Mouse (Mus musculus) megakaryocyte, adult 5-6 weeks (primary cell): ENCODE data around the gene Slc22a23. TPM values are rescaled to one million over a fixed set of nuclear protein-coding genes. Genes with fewer than 3 reads are reported as not detected.
"Not testable (repeated sequence)": the region's sequence is repeated elsewhere in the genome, so short reads cannot be mapped to it uniquely, and the experiment has no call there.

Experiments
- ATAC-seq: 2 replicates; pipeline ENCODE4 v1.8.0; 2016; ENCODE audit warnings: mild to moderate bottlenecking, inconsistent platforms; ENCODE audit not compliant: poor library complexity, severe bottlenecking
- total RNA-seq, 2 experiments: library from RNA; stranded (forward) in 1 of 2; stranded (reverse) in 1 of 2; fragments of 153-499, 151-499 nt in 1 of 2; fragments of 221-1000, 200-1000 nt in 1 of 2; gene quantifications; 2 replicates each; pipeline versions ENCODE4 v1.2.3 to v1.2.4; 2015 to 2017

Gene Slc22a23
- total RNA-seq (2015), result 0.65 and 1.0 TPM in 2 replicates
- total RNA-seq (2017), result 0.22 and 2.7 TPM in 2 replicates

- ATAC-seq, result peak; percentile 53
Measured at GRCm38 (mm10) chr13:34345128-34346085, at the start of gene Slc22a23. Gene Slc22a23, minus strand, starts transcription at chr13:34345182.

DNA sequence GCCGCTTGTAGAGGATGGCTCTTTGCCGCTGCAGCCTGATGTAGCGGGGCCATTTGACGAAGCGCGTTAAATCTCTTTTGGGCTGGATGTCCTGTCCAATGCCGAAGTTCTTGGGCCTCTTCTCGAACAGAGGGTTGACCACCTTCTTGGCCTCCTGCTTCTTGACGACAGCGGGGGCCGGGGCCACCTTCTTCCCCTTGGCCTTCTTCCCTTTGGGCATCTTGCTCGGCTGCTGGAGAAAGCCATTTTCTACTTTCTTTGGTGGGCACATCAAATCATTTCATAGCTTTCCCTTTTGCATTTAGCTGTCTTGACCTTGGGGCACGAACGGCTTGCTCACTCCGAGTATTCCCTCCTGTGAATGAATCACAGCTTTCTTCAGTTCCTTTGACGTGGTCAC lies 49.3 kb upstream of the Slc22a23 start:
- ATAC-seq, result not testable (repeated sequence)

GRCm38 (mm10) chr13:34392376-34392775 lies 47.4 kb upstream of the Slc22a23 start:
- ATAC-seq, result no peak

DNA sequence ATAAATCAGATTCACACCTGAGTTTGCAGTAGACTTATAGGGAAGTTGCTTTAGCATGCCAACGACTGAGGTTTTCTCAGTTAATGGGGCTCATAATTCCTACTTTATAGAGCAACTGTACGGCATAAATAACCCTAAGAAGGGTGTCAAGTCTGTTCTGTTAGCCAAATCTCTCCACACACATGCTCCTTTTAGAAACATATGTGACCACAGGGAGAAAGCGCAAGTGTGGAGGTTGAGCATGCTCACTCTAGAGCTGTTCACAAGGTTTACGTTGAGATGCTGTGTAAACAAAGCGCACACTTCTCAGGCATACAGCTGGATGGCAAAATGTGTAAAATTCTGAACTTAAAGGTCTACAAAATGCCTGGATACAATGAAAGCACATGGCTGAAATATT lies 43.2 kb upstream of the Slc22a23 start:
- no peak for ATAC-seq

GRCm38 (mm10) chr13:34383416-34383815 lies 38.4 kb upstream of the Slc22a23 start:
- ATAC-seq, result no peak

DNA sequence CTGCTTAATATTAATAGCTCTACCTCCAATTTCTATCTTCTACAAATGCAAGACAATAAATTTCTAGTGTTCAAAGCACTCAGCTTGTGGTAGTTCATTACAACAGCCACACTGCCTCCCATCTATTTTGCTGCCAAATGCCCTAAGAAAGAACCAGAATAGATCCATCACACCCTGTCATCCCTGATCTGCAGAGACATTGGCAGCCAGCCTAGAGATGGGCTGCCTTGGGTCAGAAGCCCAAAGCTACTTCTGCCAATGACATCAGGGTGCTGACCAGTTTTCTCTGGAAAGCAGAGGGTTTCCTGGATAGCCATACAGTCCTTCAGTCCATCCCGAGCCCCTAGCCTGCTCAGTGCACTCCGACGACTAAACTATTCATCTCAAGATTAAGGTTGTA lies 33.9 kb upstream of the Slc22a23 start:
- no peak for ATAC-seq

GRCm38 (mm10) chr13:34375145-34375544 lies 30.2 kb upstream of the Slc22a23 start:
- ATAC-seq, result no peak

- no peak for ATAC-seq
Measured at GRCm38 (mm10) chr13:34372870-34373478, 28.0 kb upstream of the Slc22a23 start.

DNA sequence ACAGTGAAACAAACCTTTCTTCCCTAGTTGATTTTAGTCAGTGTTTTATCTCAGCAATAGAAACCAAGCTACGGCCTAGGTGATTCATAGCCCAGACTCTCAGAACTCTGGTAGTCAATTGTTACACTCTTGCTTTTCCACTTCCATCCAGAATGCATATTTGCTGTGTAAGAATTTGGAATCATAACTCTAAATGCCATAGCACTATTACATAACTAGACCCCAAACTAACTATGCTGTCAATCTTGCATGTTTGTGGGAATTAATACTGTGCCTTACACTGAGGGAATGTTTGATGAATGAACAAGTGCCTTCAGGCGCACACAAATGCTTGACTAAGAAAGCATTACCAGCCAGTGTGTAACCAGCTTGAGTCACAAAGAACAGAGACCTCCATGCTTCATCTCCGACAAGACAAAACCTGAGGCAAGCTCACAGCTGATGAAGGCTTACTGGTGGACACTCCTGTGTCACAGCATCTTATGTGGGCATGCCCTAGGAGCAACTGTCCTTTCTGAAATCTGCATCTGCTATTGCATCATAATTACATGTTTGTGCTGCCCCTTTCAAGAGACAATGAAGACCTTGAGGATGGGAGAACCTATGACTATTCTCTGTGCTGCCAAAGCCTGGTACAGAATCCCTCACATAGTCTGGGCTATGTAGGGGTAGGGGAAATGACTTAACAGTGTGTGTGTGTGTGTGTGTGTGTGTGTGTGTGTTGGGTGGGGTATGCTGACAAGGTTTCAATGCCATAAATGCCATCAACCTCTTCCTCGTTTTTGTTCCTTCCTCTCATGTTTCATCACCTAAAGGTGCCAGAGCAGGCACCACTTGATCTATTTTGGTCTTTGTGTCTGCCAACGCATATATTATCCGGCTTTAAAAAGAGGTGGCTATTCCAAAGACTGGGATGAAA lies 27.2 kb upstream of the Slc22a23 start:
- ATAC-seq, result no peak

DNA sequence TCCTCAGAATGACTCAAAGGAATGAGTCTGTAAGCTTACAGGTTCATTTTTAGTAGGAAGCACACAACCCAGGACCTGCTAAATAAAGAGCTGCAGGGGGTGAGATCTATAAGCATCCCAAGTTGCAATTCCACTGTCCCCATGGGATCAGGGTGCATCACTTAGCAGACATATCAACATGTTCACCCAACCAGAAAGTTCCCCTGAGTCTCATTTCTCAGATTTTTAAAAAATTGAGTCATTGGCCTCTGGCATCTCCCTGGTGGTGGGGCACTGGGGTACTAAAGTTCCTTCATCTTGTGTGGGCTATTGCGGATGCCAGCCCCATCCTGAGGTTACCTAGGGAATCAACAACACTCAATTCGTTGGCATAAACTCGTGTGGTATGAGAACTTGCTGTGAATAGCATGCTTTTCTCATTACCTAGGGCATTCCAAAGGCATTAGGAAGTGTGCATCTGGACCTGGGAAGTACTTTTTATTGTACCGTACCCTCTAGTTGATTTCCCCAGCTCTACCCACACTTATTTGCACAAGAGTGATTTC lies 25.4 kb upstream of the Slc22a23 start:
- no peak for ATAC-seq

- no peak for ATAC-seq
Measured at GRCm38 (mm10) chr13:34365226-34365625, 20.2 kb upstream of the Slc22a23 start.

GRCm38 (mm10) chr13:34355656-34356055 lies 10.7 kb upstream of the Slc22a23 start:
- ATAC-seq, result no peak

DNA sequence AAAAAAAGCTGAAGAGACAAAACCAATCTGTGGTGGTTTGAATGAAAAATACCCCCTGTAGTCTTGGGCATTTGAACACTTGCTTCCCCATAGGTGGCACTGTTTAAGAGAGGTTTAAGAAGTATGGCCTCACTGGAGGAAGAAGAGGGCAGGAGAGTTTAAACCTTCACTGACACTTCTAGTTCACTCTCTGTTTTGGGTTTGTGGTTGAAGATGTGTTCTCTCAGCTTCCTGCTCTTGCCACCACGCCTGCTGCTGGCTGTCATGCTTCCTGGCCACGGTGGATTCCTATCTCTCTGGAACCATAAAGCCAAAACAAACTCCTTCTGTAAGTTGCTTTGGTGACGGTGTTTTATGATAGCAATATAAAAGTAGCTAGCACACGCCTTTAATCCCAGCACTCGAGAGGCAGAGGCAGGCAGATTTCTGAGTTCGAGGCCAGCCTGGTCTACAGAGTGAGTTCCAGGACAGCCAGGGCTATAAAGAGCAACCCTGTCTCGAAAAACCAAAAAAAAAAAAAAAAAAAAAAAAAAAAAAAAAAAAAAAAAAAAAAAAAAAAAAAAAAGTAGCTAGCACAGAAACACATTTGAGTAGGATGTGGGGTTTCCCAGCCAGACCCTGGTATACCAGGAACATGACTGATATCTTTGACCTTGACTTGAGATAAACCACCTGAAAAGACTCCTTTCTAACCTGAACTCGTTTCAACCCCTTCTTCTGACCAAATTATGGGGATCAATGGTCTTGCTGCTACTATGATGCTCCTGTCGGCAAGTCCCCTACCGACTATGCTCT lies 10.0 kb upstream of the Slc22a23 start:
- no peak for ATAC-seq

DNA sequence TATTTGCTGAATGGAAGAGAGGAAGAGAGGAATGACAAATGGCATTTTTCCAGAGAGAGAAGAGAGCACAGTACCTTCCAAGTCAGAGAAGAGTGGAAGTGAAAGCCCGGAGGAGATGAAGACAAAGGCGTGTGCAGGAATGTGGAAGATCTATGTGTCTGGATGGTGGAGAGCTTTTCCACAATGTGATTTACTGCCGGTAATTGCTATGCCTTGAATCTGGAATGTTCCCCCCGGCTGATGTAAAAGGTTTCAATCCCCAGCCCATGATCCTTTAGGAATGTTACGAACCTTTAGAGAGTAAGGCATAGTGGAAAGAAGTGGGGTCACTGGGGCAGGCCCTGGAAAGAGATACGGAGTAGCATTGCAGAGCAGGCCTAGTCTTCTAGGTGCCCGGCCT lies 8.3 kb upstream of the Slc22a23 start:
- ATAC-seq, result no peak

DNA sequence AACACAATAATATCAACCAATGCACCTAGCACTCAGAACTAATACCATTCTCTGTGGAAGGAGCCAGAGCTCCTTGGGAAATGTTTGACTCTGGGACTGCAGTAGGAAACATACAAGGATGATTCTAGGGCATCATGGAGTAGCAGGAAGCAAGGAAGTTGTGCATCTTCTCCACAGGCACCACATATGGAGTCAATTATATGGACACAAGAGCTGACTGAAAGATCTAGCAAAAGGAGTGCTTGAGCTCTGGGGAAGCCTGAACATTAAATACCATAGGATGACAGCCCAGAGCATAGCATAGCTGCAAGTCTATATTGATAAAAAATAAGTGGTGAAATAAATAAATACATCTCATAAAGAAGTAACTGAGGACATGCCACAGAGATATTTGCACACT lies 6.5 kb upstream of the Slc22a23 start:
- no peak for ATAC-seq

- no peak for ATAC-seq
Measured at GRCm38 (mm10) chr13:34347960-34348889, 3.2 kb upstream of the Slc22a23 start.

- no peak for ATAC-seq
Measured at GRCm38 (mm10) chr13:34346748-34347147, 1.8 kb upstream of the Slc22a23 start.

GRCm38 (mm10) chr13:34346238-34346637 lies 1.3 kb upstream of the Slc22a23 start:
- no peak for ATAC-seq
